Mouse (Mus musculus): ENCODE results near the gene Il20ra.

The Il20ra gene

GRCm38 (mm10) chr10:19765459-19765858 is 53.1 kb downstream of the Il20ra start:
- DNase-seq (ENCODE audit: low read depth) = no peak

GRCm38 (mm10) chr10:19779092-19779491 is 66.7 kb downstream of the Il20ra start:
- DNase-seq (ENCODE audit: low read depth) = no peak

- peak; percentile 14 for DNase-seq (ENCODE audit: low read depth)
Observed at GRCm38 (mm10) chr10:19781365-19781764, 69.0 kb downstream of the Il20ra start.

- DNase-seq (ENCODE audit: low read depth) = no peak
Observed at GRCm38 (mm10) chr10:19794996-19795395, 82.6 kb downstream of the Il20ra start.

GRCm38 (mm10) chr10:19802958-19803357 is 90.6 kb downstream of the Il20ra start:
- DNase-seq (ENCODE audit: low read depth) = no peak

GRCm38 (mm10) chr10:19804763-19805162 is 92.4 kb downstream of the Il20ra start:
- no peak for DNase-seq (ENCODE audit: low read depth)

Measured in c-Kit-positive CD71-positive TER-119-negative erythroid progenitor cells, embryonic 14.5 days (primary cell).